Mouse (Mus musculus): ENCODE results near the gene Wdr26.
A peak's percentile ranks its signal among the peaks of the same experiment; 100 is the strongest.

Wdr26 gene

DNA sequence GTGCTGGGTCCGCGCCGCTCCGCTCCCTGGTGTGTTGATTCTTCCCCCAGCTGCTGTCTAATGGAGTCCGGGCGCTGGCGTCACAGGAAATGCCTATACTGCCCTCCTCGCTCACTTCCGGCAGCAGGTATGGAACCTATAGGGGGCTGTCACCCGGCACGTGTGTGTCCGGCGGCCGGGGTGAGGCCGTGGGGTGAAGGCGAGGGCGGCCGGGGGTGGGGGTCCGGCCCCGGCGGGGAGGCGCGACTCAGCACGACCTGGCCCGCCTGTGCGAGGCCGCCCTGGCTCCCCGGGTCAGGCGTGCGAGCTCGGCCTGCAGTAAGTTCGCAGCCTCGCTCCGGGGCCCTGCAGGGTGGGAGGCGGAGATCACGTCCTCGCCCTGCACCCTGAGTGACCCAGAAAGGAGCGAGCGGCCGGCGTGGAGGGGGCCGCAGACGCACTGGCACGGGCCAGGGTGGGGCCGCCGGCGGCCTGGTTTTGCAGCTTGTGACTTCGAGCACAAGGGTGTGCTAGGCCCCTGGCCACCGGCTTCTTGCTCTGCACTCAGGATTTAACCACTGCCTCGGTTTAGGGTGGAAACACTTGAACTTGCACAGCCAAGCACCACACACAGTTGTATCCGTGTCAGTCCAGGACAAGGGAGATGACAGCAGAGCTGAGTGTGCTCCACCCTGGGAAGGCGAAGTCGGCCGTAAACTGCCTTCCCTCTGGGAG is at the start of gene Wdr26:
Wdr26 (minus strand) TSS at position 82 of the 714 bp plus-strand sequence.
- DNase-seq (ENCODE audit: low read depth, low spot score): peak; percentile 85

DNA sequence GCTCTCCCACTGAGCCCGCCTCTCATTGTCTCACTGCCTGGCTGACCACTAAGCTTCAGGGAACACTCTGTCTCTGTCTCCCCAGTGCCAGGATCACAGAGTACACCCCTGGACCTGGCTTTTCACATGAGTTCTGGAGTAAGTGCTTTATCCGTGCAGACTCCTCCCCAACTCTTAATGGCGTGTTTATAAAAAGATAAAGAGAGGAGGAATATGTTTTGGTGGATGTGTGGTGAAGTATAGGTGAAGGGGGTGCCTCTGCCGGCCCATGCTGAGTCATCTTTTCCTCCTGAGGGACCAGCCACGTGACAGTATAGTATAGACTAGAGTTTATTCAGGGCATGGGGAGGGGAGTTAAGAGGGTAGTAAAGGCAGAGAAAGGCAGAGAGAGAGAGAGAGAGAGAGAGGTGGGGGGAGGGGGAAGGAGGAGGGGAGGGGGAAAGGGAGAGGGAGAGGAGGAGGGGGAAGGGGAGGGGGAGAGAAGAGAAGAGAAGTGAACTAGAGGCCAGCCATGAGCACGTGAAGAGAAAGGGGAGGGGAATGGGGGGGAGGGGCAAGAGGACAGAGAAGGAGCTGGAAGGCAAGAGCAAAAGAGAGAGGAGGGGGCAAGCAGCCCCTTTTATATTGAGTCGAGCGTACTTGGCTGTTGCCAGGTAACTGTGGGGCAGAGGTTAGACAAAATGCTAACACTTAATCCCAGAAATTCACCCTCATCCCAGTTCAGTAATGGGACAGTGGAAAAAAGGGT is 49.3 kb upstream of the Wdr26 start:
- DNase-seq (ENCODE audit: low read depth, low spot score): peak; percentile 50

DNA sequence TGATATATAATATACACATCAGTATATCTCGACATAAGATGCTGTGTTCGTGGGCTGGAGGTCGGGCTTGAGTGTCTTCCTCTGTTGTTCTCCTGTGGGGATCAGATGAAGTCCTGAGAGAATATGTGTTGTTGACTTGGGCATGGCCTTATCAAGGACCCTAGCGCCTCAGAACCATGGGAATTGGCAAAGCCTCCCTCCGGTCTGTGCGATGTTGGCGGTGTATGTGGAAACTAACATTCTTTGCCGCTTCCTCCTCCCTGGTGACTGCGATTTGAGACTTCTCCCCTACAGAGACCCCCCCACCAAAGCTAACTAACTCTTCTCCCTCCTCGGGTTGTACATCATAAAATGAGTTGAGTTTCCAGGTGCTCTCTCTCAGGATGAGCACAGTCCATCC is 48.6 kb upstream of the Wdr26 start:
- DNase-seq (ENCODE audit: low read depth, low spot score): no peak

DNA sequence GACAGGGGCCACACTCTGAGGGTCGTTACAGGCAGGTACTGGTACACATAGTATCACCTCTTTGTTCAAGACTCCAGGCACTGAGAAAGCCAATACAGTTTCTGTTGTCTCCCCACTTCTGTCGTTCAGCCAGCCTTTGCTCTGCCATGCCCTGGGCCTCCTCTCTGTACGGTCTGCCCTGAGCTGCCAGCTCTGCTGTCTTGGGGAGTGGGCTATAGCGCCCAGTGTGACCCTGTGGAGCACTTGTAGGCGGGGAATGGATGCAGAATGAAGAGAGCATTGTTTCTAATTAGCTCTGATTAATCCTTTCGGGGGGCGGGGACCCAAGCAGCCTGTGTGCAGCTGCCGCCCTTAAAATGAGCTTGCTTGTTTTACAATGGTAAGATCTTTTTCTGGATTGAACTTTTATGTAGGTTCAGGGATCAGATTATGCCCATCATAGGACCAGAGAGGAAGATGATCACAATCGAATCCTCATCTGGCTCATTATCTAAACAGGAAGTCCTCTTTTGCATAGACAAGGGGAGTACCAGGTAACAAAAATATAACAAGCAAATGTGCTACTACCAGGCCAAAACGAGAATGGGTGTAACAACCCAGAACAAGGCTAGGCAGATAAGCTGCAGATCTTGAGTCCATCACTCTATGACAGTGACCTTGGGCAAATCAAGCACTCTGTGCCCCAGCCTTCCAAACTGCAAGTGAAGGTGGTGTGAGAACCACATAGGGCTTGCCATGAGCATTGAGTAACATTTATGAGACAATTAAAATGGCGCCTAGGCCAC is 48.0 kb upstream of the Wdr26 start:
- no peak for DNase-seq (ENCODE audit: low read depth, low spot score)

DNA sequence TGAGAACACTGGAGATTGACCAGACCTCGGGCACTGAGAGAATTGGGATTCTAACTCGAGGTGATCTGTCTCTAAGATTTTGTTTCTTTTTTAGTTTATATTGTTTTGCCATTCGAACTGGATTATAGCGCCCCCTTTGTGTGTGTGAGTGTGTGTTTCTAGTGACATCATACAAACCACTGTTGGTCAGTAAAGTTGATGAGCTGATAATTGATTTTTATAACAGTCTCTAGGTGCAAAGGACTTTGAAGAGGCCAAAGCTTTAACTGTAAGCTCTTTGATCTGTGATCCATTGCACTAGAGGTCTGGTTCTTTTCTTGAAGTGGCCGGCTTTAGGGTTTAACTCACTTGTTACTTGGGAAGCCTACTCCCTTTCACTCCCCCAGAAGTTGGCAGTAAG is 47.3 kb upstream of the Wdr26 start:
- DNase-seq (ENCODE audit: low read depth, low spot score): no peak

DNA sequence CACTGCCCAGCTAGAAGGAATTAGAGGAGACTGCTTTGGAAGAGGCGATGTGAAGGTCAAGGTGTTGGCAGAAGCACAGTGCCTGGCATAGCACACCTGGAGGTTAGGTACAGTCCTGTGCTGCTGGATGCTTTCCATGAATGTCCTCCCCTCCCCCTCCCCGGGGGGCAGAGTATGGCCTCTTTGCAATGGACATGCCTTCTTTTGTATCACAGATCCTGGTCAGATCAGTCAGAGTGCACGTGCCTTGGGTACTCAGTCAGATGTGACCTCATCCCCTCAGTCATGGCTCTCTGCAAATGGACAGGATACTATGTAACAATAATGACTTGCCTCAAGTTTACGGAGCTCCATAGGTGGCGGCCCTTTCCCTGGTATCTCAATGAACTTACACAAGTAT is 46.8 kb upstream of the Wdr26 start:
- no peak for DNase-seq (ENCODE audit: low read depth, low spot score)

DNA sequence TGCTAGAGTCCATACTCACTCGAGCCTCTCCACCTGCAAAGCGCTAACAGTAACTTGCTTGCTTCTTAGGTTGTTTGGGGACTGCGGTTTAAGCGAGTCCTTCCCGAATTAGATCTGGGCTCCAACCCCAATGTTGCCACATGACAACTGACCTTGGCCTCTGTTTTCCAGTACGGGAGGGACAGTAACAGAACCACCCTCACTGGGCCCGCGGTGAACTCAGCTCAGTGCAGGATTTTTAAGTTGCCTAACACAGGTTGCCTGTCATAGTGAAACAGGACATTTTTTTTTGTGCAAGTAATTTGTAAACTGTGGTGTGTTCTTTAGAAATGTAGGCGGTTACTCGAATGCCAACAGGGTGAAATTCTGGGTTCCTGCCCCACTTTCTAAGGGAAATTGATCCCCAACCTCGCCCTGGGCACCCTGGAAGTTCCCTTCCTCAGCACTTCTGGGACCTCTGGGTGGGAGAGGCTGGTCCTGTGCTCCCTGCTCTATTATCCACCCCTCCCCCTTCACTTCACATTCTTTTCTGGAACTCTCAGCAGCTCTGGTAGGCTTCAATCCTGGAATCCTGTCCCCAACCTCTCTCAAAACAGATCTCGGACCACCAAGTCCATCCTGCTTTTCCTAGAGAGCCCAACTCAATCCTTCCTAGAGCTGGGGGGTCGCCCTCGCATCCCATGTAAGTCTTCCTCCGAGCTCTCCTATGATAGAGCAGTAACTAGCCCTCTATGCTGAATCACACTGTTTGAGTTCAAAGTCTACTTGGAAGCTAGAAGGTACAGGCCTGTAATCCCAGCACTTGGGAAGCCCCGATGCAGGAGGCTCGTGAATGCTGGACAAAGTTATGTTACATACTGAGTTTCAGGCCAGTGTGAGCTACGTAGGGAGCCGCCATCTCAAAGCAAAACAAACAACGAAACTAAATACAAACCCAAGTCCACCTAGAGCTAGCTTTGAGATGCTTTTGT is 46.1 kb upstream of the Wdr26 start:
- DNase-seq (ENCODE audit: low read depth, low spot score): no peak

DNA sequence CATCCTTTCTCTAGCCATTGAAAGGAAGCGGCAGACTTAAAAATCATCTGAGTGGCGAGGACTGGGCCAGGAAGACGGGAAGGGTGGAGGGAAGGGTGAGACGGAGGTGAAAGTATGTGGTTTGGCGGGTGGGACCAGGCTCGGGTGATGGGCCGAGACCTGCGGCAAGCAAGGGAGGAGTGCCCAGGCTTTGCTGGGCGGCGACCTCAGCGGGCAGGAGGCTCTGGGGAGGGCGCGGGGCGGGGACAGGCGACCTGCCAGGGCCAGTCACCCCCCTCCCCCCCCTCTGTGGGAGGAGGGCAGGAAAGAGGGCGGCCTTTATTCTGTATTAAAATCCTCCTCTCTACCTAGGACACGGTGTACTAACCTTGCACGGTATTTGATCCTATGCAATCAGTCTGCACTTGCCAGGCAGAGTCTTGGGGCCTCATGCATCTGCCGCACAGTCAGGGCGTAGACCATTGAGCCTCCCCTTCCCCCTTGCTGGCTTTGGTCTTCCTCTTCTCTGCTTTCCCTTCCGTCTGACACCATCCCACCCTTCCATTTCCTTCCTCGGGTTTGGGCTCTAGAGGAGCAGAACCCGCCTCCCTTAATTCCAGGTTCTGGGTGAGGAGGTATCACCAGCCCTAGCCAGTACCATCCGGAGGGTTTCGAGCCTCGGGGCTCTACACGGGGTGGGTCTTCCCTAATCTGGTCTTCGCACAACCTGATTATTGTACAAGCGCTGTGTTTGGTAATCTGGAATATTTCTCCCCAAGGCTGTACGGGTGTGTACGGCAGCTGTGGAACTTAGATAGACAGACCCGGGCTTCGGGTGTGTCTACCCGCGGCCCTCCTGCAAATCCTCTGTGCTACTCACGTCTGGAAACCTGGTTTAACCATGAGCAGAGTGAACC is 45.1 kb upstream of the Wdr26 start:
- no peak for DNase-seq (ENCODE audit: low read depth, low spot score)

DNA sequence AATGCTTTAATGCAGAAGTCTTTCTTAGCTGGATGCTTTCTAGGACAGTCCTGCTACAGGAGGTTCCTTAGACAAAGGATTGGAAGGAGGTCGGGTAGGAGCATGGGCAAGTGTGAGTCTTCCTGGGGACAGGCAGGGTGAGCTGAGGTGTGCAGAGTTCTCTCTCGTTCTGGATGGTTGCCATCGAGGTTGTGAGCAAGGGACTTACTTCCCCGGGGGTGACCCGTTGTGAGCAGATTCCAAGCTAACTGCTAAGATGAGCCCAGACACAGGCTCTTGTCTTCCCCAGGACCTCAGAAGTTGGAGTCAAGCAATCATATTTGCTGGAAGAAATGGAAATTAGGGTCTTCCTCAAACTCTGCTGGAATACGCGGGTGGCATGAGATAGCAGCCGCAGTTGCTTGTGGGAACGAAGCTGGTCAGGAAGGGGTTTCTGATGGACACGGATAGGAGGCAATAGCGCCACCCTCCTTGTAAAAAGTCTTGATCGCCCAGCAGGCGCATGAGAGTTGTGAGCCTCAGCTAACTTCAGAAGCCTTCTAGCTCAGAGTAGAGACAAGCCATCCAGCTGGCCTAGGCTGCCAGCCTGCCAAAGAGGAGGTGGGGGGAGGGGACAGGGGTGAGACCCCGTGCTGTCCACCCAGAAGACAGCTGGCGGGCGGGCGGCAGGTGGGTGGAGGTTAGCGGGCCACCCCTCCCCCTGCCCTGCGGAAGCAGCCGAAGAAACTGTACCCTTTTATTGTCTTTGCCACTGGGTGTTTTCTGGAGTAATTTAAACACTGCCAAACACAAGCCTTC is 44.3 kb upstream of the Wdr26 start:
- no peak for DNase-seq (ENCODE audit: low read depth, low spot score)

DNA sequence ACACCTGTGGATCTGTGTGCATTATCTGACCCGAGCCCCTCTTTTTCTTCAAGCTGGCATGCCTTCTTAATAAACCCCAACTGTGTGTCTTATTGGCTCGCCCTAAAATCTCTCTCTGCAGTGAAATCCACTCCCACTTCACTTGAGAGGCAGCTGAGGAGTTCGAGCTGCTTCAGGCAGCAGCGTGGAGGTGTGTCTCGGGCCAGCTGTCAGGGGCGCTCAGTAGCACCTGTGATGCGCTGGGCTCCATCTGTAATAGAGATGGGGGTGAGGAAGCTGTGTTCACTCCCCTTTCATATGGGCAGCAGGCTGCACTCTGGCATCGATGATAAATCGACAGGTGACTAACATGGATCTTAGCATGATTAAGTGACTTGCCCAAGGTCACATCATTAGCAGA is 43.6 kb upstream of the Wdr26 start:
- no peak for DNase-seq (ENCODE audit: low read depth, low spot score)

DNA sequence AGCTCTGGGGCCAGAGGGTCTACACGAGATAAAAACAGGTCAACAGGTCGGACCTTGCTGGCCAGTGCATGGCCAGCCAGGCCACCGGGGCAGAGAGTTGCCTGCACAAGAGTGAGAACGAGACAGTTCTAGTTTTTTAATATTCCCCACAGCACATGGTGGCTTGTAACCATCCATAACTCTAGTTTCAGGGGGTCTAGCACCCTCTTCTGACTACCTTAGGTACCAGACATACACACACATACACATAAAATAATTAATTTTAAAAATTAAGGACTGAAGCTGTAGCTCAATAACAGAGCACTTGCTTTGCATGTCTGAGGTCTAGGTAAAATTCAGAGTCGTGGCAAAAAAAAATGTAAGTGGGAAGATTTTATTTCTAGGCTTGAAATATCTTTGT is 39.8 kb upstream of the Wdr26 start:
- DNase-seq (ENCODE audit: low read depth, low spot score): no peak

DNA sequence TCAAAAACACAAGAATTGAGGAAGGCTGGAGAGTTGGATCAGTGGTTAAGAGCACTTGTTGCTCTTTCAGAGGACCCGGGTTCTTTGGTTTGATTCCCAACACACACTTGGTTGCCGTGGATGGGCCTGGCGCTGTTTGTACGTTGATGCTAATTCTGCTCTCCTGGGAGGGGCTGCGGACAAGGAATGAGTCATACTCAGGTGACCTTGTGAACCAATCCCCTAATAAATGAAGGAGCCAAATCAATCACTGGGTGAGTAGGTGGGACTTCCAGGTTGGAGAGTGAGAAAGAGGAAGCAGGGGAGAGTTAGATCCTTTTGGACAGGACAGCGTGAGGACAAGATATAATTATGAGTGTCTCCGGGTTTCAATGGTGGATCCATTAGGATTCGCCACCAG is 39.2 kb upstream of the Wdr26 start:
- no peak for DNase-seq (ENCODE audit: low read depth, low spot score)

DNA sequence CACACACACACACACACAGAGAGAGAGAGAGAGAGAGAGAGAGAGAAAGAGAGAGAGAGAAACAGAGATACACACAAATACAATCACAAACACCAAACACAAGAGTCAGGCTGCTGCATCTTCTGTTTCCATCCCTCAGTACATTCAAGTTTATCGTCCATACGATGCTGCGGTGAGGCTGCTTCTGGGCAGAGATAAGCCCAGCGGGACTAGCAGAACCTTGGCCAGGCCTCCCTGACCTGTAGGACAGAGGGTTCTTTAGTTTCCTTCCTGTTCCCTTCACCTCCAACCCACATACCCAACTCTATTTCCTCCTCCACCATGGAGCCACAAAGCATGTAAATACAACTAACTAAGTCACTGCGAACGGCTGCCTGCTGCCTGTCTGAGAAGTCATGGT is 37.7 kb upstream of the Wdr26 start:
- no peak for DNase-seq (ENCODE audit: low read depth, low spot score)

DNA sequence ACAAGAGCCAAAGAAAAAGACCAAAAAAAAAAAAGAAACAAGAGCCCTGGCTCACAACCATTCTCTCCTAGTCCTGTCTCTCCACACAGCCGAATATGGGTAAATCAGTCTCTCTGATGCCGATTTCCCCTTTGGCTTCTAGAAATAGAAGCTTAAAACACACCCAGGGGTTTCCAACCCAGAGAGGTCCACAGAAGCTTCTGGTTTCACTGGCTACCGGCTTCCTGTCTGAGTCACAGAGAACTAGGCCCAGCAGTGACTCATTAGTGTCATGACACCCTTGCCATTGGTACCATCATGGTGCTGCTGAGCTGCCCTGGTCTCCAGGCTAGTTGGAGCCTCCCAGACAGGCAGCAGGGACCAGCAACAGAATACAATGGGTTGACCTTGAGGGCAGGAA is 35.4 kb upstream of the Wdr26 start:
- DNase-seq (ENCODE audit: low read depth, low spot score): peak; percentile 86

DNA sequence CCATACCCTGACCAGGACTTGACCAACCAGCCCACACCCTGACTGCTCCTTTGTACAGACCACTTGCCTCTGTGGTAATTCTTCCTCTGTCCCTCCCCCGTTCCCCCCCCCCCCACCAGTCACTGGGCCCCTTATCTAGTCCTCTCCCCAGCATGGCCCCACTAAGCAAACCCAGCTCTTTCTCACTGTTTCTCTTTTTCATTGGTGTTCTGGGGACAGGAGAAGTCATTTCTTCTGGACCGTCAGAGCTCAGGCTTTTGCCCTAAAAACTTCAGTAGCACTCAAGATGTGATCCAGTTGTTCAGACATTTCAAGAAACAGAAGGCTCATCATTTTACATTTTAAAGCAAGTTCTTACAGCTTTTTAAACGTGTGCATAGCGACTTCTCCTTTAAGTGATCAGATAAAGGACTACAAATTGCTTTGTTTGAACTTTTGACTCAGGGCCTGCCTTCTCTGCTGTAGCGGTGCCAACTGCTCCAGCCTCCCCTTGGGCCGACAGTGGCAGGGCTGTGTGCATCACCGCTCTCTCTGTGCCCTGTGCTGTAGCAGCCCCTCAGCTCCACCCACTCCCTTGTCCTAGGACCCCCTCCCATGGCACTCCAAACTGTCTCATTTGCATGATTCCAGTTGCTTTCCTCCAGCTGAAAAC is 34.8 kb upstream of the Wdr26 start:
- DNase-seq (ENCODE audit: low read depth, low spot score): peak; percentile 47

DNA sequence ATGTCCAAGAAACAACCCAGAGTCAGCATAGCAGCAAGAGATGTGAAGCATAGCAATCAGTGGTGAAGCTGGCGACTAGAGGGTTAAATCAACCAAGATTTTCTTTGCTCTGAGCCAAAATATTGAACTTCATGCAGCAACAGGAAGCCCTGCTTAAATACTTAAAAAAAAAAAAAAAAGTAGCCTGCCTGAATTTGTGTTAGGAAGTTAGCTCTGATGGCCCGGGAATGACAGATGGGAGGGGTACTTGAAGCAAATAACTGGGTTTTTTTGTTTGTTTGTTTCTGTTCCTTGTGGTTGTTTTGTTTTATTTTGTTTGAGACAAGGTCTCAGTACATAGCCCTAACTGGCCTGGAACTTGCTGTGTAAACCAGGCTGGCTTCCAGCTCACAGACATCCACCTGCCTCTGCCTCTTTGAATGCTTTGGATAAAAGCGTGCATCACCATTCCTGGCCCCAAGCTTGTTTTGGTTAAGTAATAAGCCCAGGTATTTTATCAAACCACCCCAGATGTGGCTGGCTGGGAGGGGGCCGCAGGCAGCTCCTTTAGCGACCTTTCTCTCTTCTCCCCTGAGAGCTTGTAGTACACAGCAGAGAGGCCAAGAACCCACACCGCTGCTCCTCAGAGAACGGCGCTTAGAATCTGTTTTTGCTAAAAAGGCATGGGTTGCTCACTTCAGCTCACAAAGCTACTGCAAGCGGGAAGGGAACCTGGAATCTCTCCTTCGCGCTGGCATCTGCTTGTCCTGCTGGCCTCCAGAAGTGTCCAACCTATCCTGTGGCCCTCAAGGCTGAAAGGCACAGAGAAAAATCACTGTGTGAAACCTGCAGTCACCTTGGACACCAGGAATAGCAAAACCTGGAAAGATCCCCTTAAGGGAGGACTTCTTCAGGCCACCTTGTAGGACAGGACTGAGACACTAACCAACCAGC is 34.0 kb upstream of the Wdr26 start:
- DNase-seq (ENCODE audit: low read depth, low spot score): no peak

DNA sequence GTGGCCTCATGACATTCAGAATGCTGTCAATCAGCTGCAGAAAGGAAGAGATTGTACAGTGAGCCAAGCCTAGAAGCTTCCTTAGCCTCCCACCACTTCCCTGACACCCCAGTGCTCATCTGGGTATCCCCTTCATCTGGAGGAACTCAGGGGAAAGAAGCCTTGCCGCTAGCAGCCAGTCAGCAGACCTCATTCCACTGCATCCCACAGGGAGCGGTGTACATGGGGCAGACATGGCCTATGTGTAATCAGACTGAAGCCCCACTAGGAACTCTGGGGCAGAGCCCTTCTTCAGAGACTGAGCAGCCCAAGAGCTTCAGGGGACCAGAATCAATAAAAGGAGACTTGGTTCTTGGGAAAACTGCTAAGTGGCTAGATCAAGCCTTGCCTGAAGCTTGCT is 33.3 kb upstream of the Wdr26 start:
- no peak for DNase-seq (ENCODE audit: low read depth, low spot score)

DNA sequence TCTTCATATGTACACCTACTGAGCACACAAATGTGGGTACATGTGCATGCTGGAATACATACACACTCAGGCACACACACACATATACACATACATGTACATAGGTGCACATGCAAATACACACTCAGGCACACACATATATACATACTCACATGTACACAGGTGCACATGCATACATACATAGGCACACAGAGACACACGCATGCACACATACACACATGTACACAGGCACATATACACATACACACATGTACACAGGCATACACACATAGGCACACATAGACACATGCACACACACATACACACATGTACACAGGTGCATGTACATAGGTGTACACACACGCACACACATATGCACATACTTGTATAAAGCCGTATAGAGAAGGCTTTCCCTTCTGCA is 29.4 kb upstream of the Wdr26 start:
- no peak for DNase-seq (ENCODE audit: low read depth, low spot score)
